In the genomic region with DNA sequence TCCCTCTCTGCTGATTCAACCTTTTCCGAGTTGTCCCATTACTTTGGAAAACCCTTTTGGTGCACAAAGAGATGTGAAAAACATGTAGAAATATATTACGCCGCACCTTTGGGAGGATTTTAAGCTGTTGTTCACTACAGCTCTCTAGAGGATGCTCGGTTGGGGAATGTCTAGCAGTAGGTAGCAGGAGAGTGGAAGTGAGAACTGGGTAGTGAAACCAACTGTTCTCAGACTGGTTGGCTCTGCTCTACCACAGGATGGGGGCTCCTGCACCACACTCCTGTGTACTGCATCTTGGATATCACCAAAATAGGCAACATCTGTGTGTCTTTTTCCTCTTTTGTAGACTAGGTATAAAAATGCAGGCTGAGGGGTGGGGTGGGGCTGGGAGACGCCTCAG, we compare ENCODE assay signal across 29 mouse cellular contexts. TPM values are rescaled to one million over a fixed set of nuclear protein-coding genes. Genes with fewer than 3 reads are reported as not detected.
DNase-seq lines count a peak whose midpoint lies in the region; ATAC-seq and TF ChIP-seq lines count a peak whose summit lies in the region.
"Had no signal": no experiment of that assay in that cellular context is flagged by ENCODE, and none has a peak within 500 bp of the region (broad histone marks: within the 10 kb centered on the region; RNA-seq: fewer than 3 reads in every experiment).

No protein-coding gene starts in this region.

- peaks cover 71% of the 10 kb centered on the region for H3K79me2 ChIP-seq in CH12.LX (replicated peaks; ENCODE audit: control insufficient read depth, extremely low read depth, insufficient read depth, poor library complexity, severe bottlenecking)

- no peaks in the 10 kb centered on the region for H3K9me3 ChIP-seq in liver, postnatal 0 days (ENCODE audit: low read length)
- no peaks in the 10 kb centered on the region for H3K9me3 ChIP-seq in CH12.LX (replicated peaks; ENCODE audit: low read length)
- no peaks in the 10 kb centered on the region for H3K9me3 ChIP-seq in forebrain, embryonic 12.5 days
- H3K9me3 ChIP-seq: embryonic facial prominence, embryonic 10.5 days; embryonic facial prominence, embryonic 15.5 days; forebrain, embryonic 13.5 days; heart, embryonic 10.5 days; heart, embryonic 15.5 days; hindbrain, embryonic 13.5 days; limb, embryonic 12.5 days; neural tube, embryonic 13.5 days had no signal

- H3K27me3 ChIP-seq in liver, postnatal 0 days (ENCODE audit: insufficient read depth, low read length): no peaks in the 10 kb centered on the region
- no peaks in the 10 kb centered on the region for H3K27me3 ChIP-seq in CH12.LX (replicated peaks)
- H3K27me3 ChIP-seq in forebrain, embryonic 12.5 days: no peaks in the 10 kb centered on the region
- H3K27me3 ChIP-seq: embryonic facial prominence, embryonic 15.5 days; forebrain, embryonic 13.5 days; heart, embryonic 15.5 days; hindbrain, embryonic 13.5 days; limb, embryonic 12.5 days; neural tube, embryonic 13.5 days had no signal

- WGBS in liver, postnatal 0 days (ENCODE audit: insufficient replicate concordance): 76% methylated on average over 5 of the region's 5 CpGs
- 91% methylated on average over 5 of the region's 5 CpGs for WGBS in forebrain, embryonic 12.5 days

- DNase-seq in liver, postnatal 0 days: no peak
- DNase-seq in liver: no peak
- DNase-seq in CH12.LX (ENCODE audit: extremely low read depth): peak; percentile 71
- DNase-seq: adrenal gland, postnatal 14 days; cerebellum, adult 2 months; cerebellum, postnatal 14 days; heart, postnatal 36 days; kidney, adult 8-10 months; kidney, postnatal 10 days; lung, postnatal 36 days; retina, postnatal 1 day; right cerebral cortex, postnatal 14 days; thymus, adult 18-20 months; thymus, postnatal 36 days had no signal

- H3K4me1 ChIP-seq in liver, postnatal 0 days (ENCODE audit: insufficient read depth): peaks cover 2% of the 10 kb centered on the region; the same call in 1 of the 2 replicates
- peaks cover 20 to 78% of the 10 kb centered on the region in 2 experiments; a peak in 3 of 4 replicates for H3K4me1 ChIP-seq in CH12.LX (ENCODE audit: control insufficient read depth in 1 of 2, insufficient read depth in 2 of 2)
- no peaks in the 10 kb centered on the region for H3K4me1 ChIP-seq in forebrain, embryonic 12.5 days
- H3K4me1 ChIP-seq: forebrain, embryonic 13.5 days had no signal

- H3K36me3 ChIP-seq in liver, postnatal 0 days (replicated peaks; ENCODE audit: insufficient read depth, low read length): no peaks in the 10 kb centered on the region
- peaks cover 6 to 57% of the 10 kb centered on the region in 2 experiments for H3K36me3 ChIP-seq in CH12.LX (replicated peaks in 1 of 2; ENCODE audit: control insufficient read depth in 1 of 2, insufficient read depth in 1 of 2, low read length in 1 of 2)
- no peaks in the 10 kb centered on the region for H3K36me3 ChIP-seq in forebrain, embryonic 12.5 days (replicated peaks)
- H3K36me3 ChIP-seq: embryonic facial prominence, embryonic 15.5 days; hindbrain, embryonic 13.5 days; limb, embryonic 12.5 days; neural tube, embryonic 13.5 days had no signal

- no peak for TF ChIP-seq POLR2A in CH12.LX (IDR thresholded peaks at IDR 0.05; ENCODE audit: low read depth, low read length)

- no peak for TF ChIP-seq EP300 in liver, postnatal 0 days (IDR thresholded peaks at IDR 0.05; ENCODE audit: low read depth)
- peak; percentile 93 for TF ChIP-seq EP300 in CH12.LX (IDR thresholded peaks at IDR 0.05; ENCODE audit: low read length)

- H3K27ac ChIP-seq in liver, postnatal 0 days (ENCODE audit: low read depth): no peak overlapping the region
- H3K27ac ChIP-seq in CH12.LX (ENCODE audit: insufficient read depth, low read depth): peak overlapping the region; percentile 55; the same call in 1 of the 2 replicates
- H3K27ac ChIP-seq in forebrain, embryonic 12.5 days: no peak overlapping the region
- H3K27ac ChIP-seq: embryonic facial prominence, embryonic 10.5 days; embryonic facial prominence, embryonic 15.5 days; forebrain, embryonic 13.5 days; heart, embryonic 10.5 days; heart, embryonic 15.5 days; hindbrain, embryonic 13.5 days; limb, embryonic 12.5 days; neural tube, embryonic 13.5 days; stomach, postnatal 0 days had no signal

- ATAC-seq in liver, postnatal 0 days: 0 out of 2 replicates have a peak, but pooled peaks have one; percentile 27
- peak; percentile 98 for ATAC-seq in granulocyte monocyte progenitor cell, adult 5-6 weeks (replicated peaks; ENCODE audit: poor library complexity, severe bottlenecking)
- ATAC-seq in neutrophil, adult 5-6 weeks (ENCODE audit: extremely low read depth, insufficient number of reproducible peaks, low FRiP score, poor library complexity, severe bottlenecking): peak; percentile 70
- no peak for ATAC-seq in forebrain, embryonic 12.5 days (ENCODE audit: low FRiP score)
- no peak for ATAC-seq in megakaryocyte-erythroid progenitor cell, adult 5-6 weeks (replicated peaks; ENCODE audit: low FRiP score, low TSS enrichment, poor library complexity, severe bottlenecking)
- ATAC-seq: forebrain, embryonic 13.5 days; intestine, embryonic 16.5 days had no signal

- dilution Hi-C loops in CH12.LX (cut with MboI; ENCODE audit: extremely low pct_ligation_motif_present, extremely low pct_unique_long_range_greater_than_20kb, low sequenced_read_pairs): no loop called here

- TF ChIP-seq RAD21 in CH12.LX (IDR thresholded peaks at IDR 0.05; ENCODE audit: low read depth, low read length): no peak; the same call in 1 of the 2 replicates

- no peak overlapping the region for H3K9ac ChIP-seq in liver, postnatal 0 days (replicated peaks)
- H3K9ac ChIP-seq in CH12.LX (ENCODE audit: insufficient read depth, low read depth): 0 out of 2 replicates have a peak overlapping the region, but pooled peaks have one; percentile 34
- H3K9ac ChIP-seq in forebrain, embryonic 12.5 days: no peak overlapping the region
- H3K9ac ChIP-seq: embryonic facial prominence, embryonic 15.5 days; forebrain, embryonic 13.5 days; heart, embryonic 15.5 days; hindbrain, embryonic 13.5 days; limb, embryonic 12.5 days; neural tube, embryonic 13.5 days had no signal

- TF ChIP-seq CTCF in liver, postnatal 0 days (IDR thresholded peaks at IDR 0.05; ENCODE audit: low read depth): no peak
- no peak for TF ChIP-seq CTCF in CH12.LX (conservative IDR thresholded peaks at IDR 0.05 in 1 of 2, IDR thresholded peaks at IDR 0.05 in 1 of 2; ENCODE audit: low read depth in 2 of 2, low read length in 2 of 2)

- in situ Hi-C loops in CH12.LX (cut with MboI; ENCODE audit: low pct_ligation_motif_present, low pct_unique_long_range_greater_than_20kb, low sequenced_read_pairs): loop anchor here (10.0 kb wide), 1 partner anchor 102 kb away; no protein-coding TSS in a partner anchor

- no peak overlapping the region for H3K4me3 ChIP-seq in liver, postnatal 0 days (ENCODE audit: low read depth, low read length)
- no peak overlapping the region for H3K4me3 ChIP-seq in CH12.LX (replicated peaks in 1 of 3; ENCODE audit: low read depth in 2 of 3, low read length in 2 of 3, poor library complexity in 1 of 3)
- H3K4me3 ChIP-seq in forebrain, embryonic 12.5 days (replicated peaks): no peak overlapping the region
- H3K4me3 ChIP-seq: embryonic facial prominence, embryonic 10.5 days; embryonic facial prominence, embryonic 15.5 days; forebrain, embryonic 13.5 days; heart, embryonic 10.5 days; heart, embryonic 15.5 days; hindbrain, embryonic 13.5 days; limb, embryonic 12.5 days; neural tube, embryonic 13.5 days had no signal

- H3K4me2 ChIP-seq in liver, postnatal 0 days (ENCODE audit: low read depth, low read length): no peak overlapping the region
- peak overlapping the region; percentile 43 for H3K4me2 ChIP-seq in CH12.LX (ENCODE audit: insufficient read depth, low read depth, poor library complexity, severe bottlenecking)
- no peak overlapping the region for H3K4me2 ChIP-seq in forebrain, embryonic 12.5 days
- H3K4me2 ChIP-seq: embryonic facial prominence, embryonic 15.5 days; forebrain, embryonic 13.5 days; heart, embryonic 15.5 days; hindbrain, embryonic 13.5 days; limb, embryonic 12.5 days; liver, embryonic 11.5 days; neural tube, embryonic 13.5 days had no signal

TF ChIP-seq in CH12.LX, 34 proteins besides CTCF, POLR2A, EP300 and RAD21 (continues in another document):
- TF ChIP-seq MAFK (IDR thresholded peaks at IDR 0.05; ENCODE audit: insufficient replicate concordance, low read length) (no peak), HCFC1 (IDR thresholded peaks at IDR 0.05; ENCODE audit: low read depth, low read length) (no peak), MYC (IDR thresholded peaks at IDR 0.05; ENCODE audit: low read depth, low read length) (0 out of 2 replicates have a peak, but pooled peaks have one; percentile 20), USF1 (IDR thresholded peaks at IDR 0.05; ENCODE audit: low read depth, low read length) (no peak), MAZ (IDR thresholded peaks at IDR 0.05; ENCODE audit: low read depth, low read length) (peak; percentile 63; the same call in 1 of the 2 replicates), CHD2 (IDR thresholded peaks at IDR 0.05; ENCODE audit: low read length) (peak; percentile 58), ETS1 (conservative IDR thresholded peaks at IDR 0.05; ENCODE audit: low read depth, low read length) (peak; percentile 16)

RNA-seq across cellular contexts. Expression of a gene that starts 10.0 kb away (rescaled TPM):
- 2.8 and 2.9 TPM in 2 replicates for polyA plus RNA-seq in liver, postnatal 0 days (2015; fragmentation: Nextera tagmentation; extraction: Ambion mirVana)
- total RNA-seq in CH12.LX (2012; rRNA removed) (73.1 and 78.2 TPM in 2 replicates), CH12.LX (2014; rRNA removed) (42.8 and 48.2 TPM in 2 replicates)
- polyA plus RNA-seq in CH12.LX (2012; ENCODE audit: insufficient read length, low read depth): 53.4 and 54.5 TPM in 2 replicates
- total RNA-seq in granulocyte monocyte progenitor cell, adult 5-6 weeks (2014; fragmentation: Nextera tagmentation): 55.2 and 56.4 TPM in 2 replicates
- 85.0 and 94.5 TPM in 2 replicates for total RNA-seq in granulocyte monocyte progenitor cell, adult 5-6 weeks (2017)
- 215 and 223 TPM in 2 replicates for total RNA-seq in neutrophil, adult 5-6 weeks (2017)
- polyA plus RNA-seq in forebrain, embryonic 12.5 days (2016; fragmentation: Nextera tagmentation; extraction: Ambion mirVana): 10.2 and 10.6 TPM in 2 replicates
- 24.8 and 25.7 TPM in 2 replicates for total RNA-seq in megakaryocyte-erythroid progenitor cell, adult 5-6 weeks (2014; fragmentation: Nextera tagmentation)
- 57.6 and 66.5 TPM in 2 replicates for total RNA-seq in megakaryocyte-erythroid progenitor cell, adult 5-6 weeks (2017)

RNA-seq across cellular contexts. Expression of a gene that starts 37.5 kb away (rescaled TPM):
- 12.0 and 13.0 TPM in 2 replicates for polyA plus RNA-seq in liver, postnatal 0 days (2015; fragmentation: Nextera tagmentation; extraction: Ambion mirVana)
- 14.9 and 17.1 TPM in 2 replicates for total RNA-seq in CH12.LX (2012; rRNA removed)
- total RNA-seq in CH12.LX (2014; rRNA removed): 11.0 and 13.1 TPM in 2 replicates
- 19.1 and 23.1 TPM in 2 replicates for polyA plus RNA-seq in CH12.LX (2012; ENCODE audit: insufficient read length, low read depth)
- total RNA-seq in granulocyte monocyte progenitor cell, adult 5-6 weeks (2014; fragmentation: Nextera tagmentation): 10.1 and 16.8 TPM in 2 replicates
- 20.5 and 22.7 TPM in 2 replicates for total RNA-seq in granulocyte monocyte progenitor cell, adult 5-6 weeks (2017)
- total RNA-seq in neutrophil, adult 5-6 weeks (2017): 14.0 and 18.9 TPM in 2 replicates
- 17.0 and 17.1 TPM in 2 replicates for polyA plus RNA-seq in forebrain, embryonic 12.5 days (2016; fragmentation: Nextera tagmentation; extraction: Ambion mirVana)
- 4.9 and 10.9 TPM in 2 replicates for total RNA-seq in megakaryocyte-erythroid progenitor cell, adult 5-6 weeks (2014; fragmentation: Nextera tagmentation)
- 8.9 and 15.5 TPM in 2 replicates for total RNA-seq in megakaryocyte-erythroid progenitor cell, adult 5-6 weeks (2017)

Comparison
In these comparisons a context has a peak if more than half of its experiments do, and no peak if none do; other contexts are left out.
1. ATAC-seq: peak in liver, postnatal 0 days (single experiment), granulocyte monocyte progenitor cell, adult 5-6 weeks (single experiment) and neutrophil, adult 5-6 weeks (single experiment); none in forebrain, embryonic 12.5 days (single experiment) and megakaryocyte-erythroid progenitor cell, adult 5-6 weeks (single experiment).